Comparison of ENCODE assay signal across 8 mouse cellular contexts in the genomic region with DNA sequence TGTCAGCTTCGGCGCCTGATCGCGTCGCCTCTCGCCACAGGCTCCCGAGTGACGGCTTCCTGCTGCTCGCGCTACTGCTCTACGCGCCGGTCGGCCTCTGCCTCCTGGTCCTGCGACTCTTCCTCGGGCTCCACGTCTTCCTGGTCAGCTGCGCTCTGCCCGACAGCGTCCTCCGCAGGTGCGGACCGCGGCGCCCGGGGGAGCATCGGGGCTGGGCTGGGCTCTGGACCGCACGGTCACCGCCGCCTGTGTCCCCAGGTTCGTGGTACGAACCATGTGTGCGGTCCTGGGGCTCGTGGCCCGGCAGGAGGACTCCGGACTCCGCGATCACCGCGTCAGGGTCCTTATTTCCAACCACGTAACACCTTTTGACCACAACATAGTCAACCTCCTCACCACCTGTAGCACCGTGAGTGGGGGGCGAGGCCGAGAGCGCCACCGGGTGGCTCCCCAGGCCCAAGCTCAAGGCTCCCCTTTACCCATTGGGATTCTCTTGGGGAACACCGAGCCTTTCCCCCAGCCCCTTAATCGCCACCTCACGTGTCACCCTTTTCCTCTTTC. TPM values are rescaled to one million over a fixed set of nuclear protein-coding genes. Genes with fewer than 3 reads are reported as not detected.
DNase-seq lines count a peak whose midpoint lies in the region; ATAC-seq and TF ChIP-seq lines count a peak whose summit lies in the region.

A gene (minus strand): TSS at position 403 of the 561 bp plus-strand sequence.

- peak; percentile 29 for DNase-seq in ovary, postnatal 14 days (ENCODE audit: low spot score)
- DNase-seq in ovary, postnatal 36 days (ENCODE audit: low spot score), result no peak
- peak; percentile 40 for DNase-seq in embryonic facial prominence, embryonic 11.5 days (ENCODE audit: low spot score)
- DNase-seq in heart, adult 9 months (ENCODE audit: low spot score in 2 of 2), result peak; percentile 28 to 35
- no peak for DNase-seq in liver, postnatal 0 days
- no peak for DNase-seq in right cerebral cortex, postnatal 25 days

- peak; percentile 35; the same call in 1 of the 2 replicates for ATAC-seq in embryonic facial prominence, embryonic 11.5 days (replicated peaks; ENCODE audit: insufficient number of reproducible peaks, low FRiP score, low TSS enrichment, low read depth)
- ATAC-seq in kidney, embryonic 16.5 days (ENCODE audit: low FRiP score, low TSS enrichment), result peak; percentile 36
- ATAC-seq in liver, postnatal 0 days, result peak; percentile 22

- WGBS in embryonic facial prominence, embryonic 11.5 days, result under 1% methylated on average over 50 of the region's 50 CpGs
- WGBS in kidney, embryonic 16.5 days, result under 1% methylated on average over 50 of the region's 50 CpGs
- whole genome bisulfite sequencing in liver, postnatal 0 days (ENCODE audit: insufficient replicate concordance), result 0% methylated on average over 49 of the region's 50 CpGs
- under 1% methylated on average over 50 of the region's 50 CpGs for WGBS in small intestine, adult 2 months

- H3K27ac ChIP-seq in embryonic facial prominence, embryonic 11.5 days (replicated peaks; ENCODE audit: low read depth, low read length), result peak within 1 kb of the TSS; percentile 74
- peak within 1 kb of the TSS; percentile 87 for H3K27ac ChIP-seq in kidney, embryonic 16.5 days (ENCODE audit: low read length)
- H3K27ac ChIP-seq in liver, postnatal 0 days (ENCODE audit: low read depth), result peak within 1 kb of the TSS; percentile 95
- peak within 1 kb of the TSS; percentile 65 for H3K27ac ChIP-seq in small intestine, adult 2 months (ENCODE audit: insufficient read depth, low read depth, low read length)

- TF ChIP-seq CTCF in liver, postnatal 0 days (IDR thresholded peaks at IDR 0.05; ENCODE audit: low read depth), result peak; percentile 69
- TF ChIP-seq CTCF in small intestine, adult 2 months (IDR thresholded peaks at IDR 0.05; ENCODE audit: extremely low read depth, insufficient read length, insufficient replicate concordance, low read depth, low read length), result peak; percentile 35; the same call in 1 of the 2 replicates

- no peak for TF ChIP-seq POLR2A in small intestine, adult 2 months (IDR thresholded peaks at IDR 0.05; ENCODE audit: low read depth, low read length)

- H3K9me3 ChIP-seq in embryonic facial prominence, embryonic 11.5 days (replicated peaks; ENCODE audit: control insufficient read depth, low read length), result no peaks in the 10 kb centered on the region
- no peaks in the 10 kb centered on the region for H3K9me3 ChIP-seq in kidney, embryonic 16.5 days (ENCODE audit: low read length)
- H3K9me3 ChIP-seq in liver, postnatal 0 days (ENCODE audit: low read length), result no peaks in the 10 kb centered on the region

- no peaks in the 10 kb centered on the region for H3K27me3 ChIP-seq in embryonic facial prominence, embryonic 11.5 days (ENCODE audit: control insufficient read depth, insufficient read depth, low read length)
- H3K27me3 ChIP-seq in kidney, embryonic 16.5 days (ENCODE audit: insufficient read depth, low read length), result no peaks in the 10 kb centered on the region
- no peaks in the 10 kb centered on the region for H3K27me3 ChIP-seq in liver, postnatal 0 days (ENCODE audit: insufficient read depth, low read length)
- no peaks in the 10 kb centered on the region for H3K27me3 ChIP-seq in small intestine, adult 2 months (ENCODE audit: control insufficient read depth, insufficient read depth, low read length)

- H3K4me3 ChIP-seq in embryonic facial prominence, embryonic 11.5 days (ENCODE audit: low read depth, low read length), result peak within 1 kb of the TSS; percentile 86
- H3K4me3 ChIP-seq in kidney, embryonic 16.5 days (ENCODE audit: low read length), result peak within 1 kb of the TSS; percentile 97
- peak within 1 kb of the TSS; percentile 92 for H3K4me3 ChIP-seq in liver, postnatal 0 days (ENCODE audit: low read depth, low read length)
- H3K4me3 ChIP-seq in small intestine, adult 2 months (ENCODE audit: low read depth, low read length), result peak within 1 kb of the TSS; percentile 77

- peaks cover 10% of the 10 kb centered on the region for H3K36me3 ChIP-seq in embryonic facial prominence, embryonic 11.5 days (replicated peaks; ENCODE audit: control insufficient read depth, insufficient read depth, low read depth, low read length)
- H3K36me3 ChIP-seq in kidney, embryonic 16.5 days (ENCODE audit: insufficient read depth, low read length), result peaks cover 33% of the 10 kb centered on the region
- H3K36me3 ChIP-seq in liver, postnatal 0 days (replicated peaks; ENCODE audit: insufficient read depth, low read length), result peaks cover 32% of the 10 kb centered on the region
- peaks cover 19% of the 10 kb centered on the region for H3K36me3 ChIP-seq in small intestine, adult 2 months (ENCODE audit: control insufficient read depth, insufficient read depth, low read length)

- peak within 1 kb of the TSS; percentile 83 for H3K9ac ChIP-seq in embryonic facial prominence, embryonic 11.5 days (replicated peaks; ENCODE audit: low read length)
- peak within 1 kb of the TSS; percentile 94 for H3K9ac ChIP-seq in kidney, embryonic 16.5 days (replicated peaks; ENCODE audit: low read length)
- H3K9ac ChIP-seq in liver, postnatal 0 days (replicated peaks), result peak within 1 kb of the TSS; percentile 95

- peak within 1 kb of the TSS; percentile 87 for H3K4me2 ChIP-seq in embryonic facial prominence, embryonic 11.5 days (ENCODE audit: low read depth, low read length)
- H3K4me2 ChIP-seq in kidney, embryonic 16.5 days (replicated peaks; ENCODE audit: low read depth, low read length), result peak within 1 kb of the TSS; percentile 90
- H3K4me2 ChIP-seq in liver, postnatal 0 days (ENCODE audit: low read depth, low read length), result peak within 1 kb of the TSS; percentile 99

- H3K4me1 ChIP-seq in embryonic facial prominence, embryonic 11.5 days (ENCODE audit: control insufficient read depth, insufficient read depth, low read length), result no peaks in the 10 kb centered on the region; the same call in 1 of the 2 replicates
- H3K4me1 ChIP-seq in kidney, embryonic 16.5 days (ENCODE audit: insufficient read depth, low read length), result peaks cover 20% of the 10 kb centered on the region
- peaks cover 25% of the 10 kb centered on the region for H3K4me1 ChIP-seq in liver, postnatal 0 days (ENCODE audit: insufficient read depth)
- peaks cover 20% of the 10 kb centered on the region for H3K4me1 ChIP-seq in small intestine, adult 2 months (ENCODE audit: control insufficient read depth, insufficient read depth, insufficient read length, low read length)

- TF ChIP-seq EP300 in liver, postnatal 0 days (IDR thresholded peaks at IDR 0.05; ENCODE audit: low read depth), result no peak

RNA-seq across cellular contexts. Expression of the gene that starts here (rescaled TPM):
- polyA plus RNA-seq in embryonic facial prominence, embryonic 11.5 days (2014; fragmentation: Nextera tagmentation; extraction: Ambion mirVana), result 33.3 and 34.9 TPM in 2 replicates
- polyA plus RNA-seq in kidney, embryonic 16.5 days (2015; fragmentation: Nextera tagmentation; extraction: Ambion mirVana), result 91.9 and 94.3 TPM in 2 replicates
- polyA plus RNA-seq in liver, postnatal 0 days (2015; fragmentation: Nextera tagmentation; extraction: Ambion mirVana), result 33.8 and 34.7 TPM in 2 replicates
- polyA plus RNA-seq in small intestine, adult 2 months (2012; rRNA removed), result 15.0 and 24.3 TPM in 2 replicates

Comparison
In these comparisons a context has a peak if more than half of its experiments do, and no peak if none do; other contexts are left out.
1. DNase-seq: peak in ovary, postnatal 14 days (single experiment), embryonic facial prominence, embryonic 11.5 days (single experiment) and heart, adult 9 months (2 of 2); none in ovary, postnatal 36 days (single experiment), liver, postnatal 0 days (single experiment) and right cerebral cortex, postnatal 25 days (single experiment).
2. Peak in every context shown above with its lines, with median percentiles within 50 percentile points of each other: ATAC-seq, H3K27ac ChIP-seq, H3K4me2 ChIP-seq, H3K4me3 ChIP-seq and H3K9ac ChIP-seq.